Mouse (Mus musculus) megakaryocyte, embryonic 14.5 days (primary cell): ENCODE measurements at regions not wholly inside any gene's neighbourhood (a gene's known extent, or its start where the extent isn't known, plus 50 kb on each side); places are given as distances from the start of the nearest gene placed in this dataset.

Source experiments
- FLI1 ChIP-seq: IDR thresholded peaks from 2 replicates; pipeline ENCODE4 v1.6.1; 2012; ENCODE audit warnings: low read length, inconsistent platforms, mixed read lengths
- GATA1 ChIP-seq: IDR thresholded peaks from 3 replicates; pipeline ENCODE4 v1.6.1; 2012; ENCODE audit warnings: mixed read lengths, low read length, inconsistent platforms, borderline replicate concordance

GRCm38 (mm10) chr1:14001431-14001830 is 2091.7 kb downstream of the 4930444P10Rik start:
- TF ChIP-seq GATA1 (no peak), FLI1 (no peak)
